Mouse (Mus musculus) kidney, adult 18-20 months (tissue): ENCODE data around the gene Gm26602.
"Not testable (repeated sequence)": the region's sequence is repeated elsewhere in the genome, so short reads cannot be mapped to it uniquely, and the experiment has no call there.

ENCODE experiments used
- DNase-seq: peaks from one replicate; pipeline ENCODE4 v3.0.0; 2021

Gm26602 gene

DNA sequence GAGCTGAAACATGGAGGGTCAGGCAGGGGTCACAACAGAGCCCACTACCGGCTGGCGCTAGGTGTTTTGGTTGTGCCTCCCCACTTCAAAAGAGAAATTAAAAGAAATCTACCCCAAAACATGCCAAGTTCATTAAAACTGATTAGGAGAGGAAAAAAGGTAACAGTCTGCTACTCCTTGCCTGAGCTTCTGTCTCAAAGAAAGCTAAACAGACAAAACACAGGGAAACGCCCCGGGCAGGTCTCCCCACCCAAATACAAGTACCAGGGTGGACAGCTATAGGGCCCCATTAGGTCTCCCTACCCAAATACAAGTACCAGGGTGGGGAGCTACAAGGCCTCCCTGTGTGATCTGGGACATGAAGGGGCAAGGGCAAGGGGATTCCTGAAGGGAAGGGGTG lies at the start of gene Gm26602:
Gene Gm26602, plus strand, starts transcription at position 301 of the 400 bp plus-strand sequence.
- no peak for DNase-seq

- DNase-seq: peak; percentile 78
Observed at GRCm38 (mm10) chr10:79861230-79862048, 49.2 kb upstream of the Gm26602 start.

DNA sequence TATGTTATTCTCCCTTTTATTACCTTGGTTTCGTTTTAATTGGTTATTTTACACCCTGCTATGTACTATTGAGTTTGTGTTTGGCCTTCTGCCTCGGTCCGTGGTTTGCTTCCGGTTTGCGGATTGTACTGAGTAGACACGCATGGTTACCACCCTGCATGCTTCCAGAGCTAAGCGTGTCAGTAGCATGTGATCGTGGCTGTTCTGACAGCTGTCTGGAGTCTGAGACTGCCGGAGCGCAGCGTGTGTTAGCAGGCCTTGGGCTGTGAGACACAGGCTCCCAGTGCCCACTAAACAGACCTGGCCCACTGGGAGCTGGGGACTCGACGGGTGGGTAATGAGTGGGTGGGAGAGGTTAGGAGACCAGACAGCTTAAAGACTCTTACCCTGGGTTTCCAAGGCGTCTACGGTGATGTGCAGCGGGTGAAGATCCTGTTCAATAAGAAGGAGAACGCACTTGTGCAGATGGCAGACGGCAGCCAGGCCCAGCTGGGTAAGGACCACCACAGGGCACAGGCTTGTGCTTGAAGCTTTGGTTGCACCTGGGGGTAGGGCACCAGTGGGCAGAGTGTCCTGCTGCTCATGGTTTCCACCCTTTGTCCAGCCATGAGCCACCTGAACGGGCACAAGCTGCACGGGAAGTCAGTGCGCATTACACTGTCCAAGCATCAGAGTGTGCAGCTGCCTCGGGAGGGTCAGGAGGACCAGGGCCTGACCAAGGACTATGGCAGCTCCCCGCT lies 48.4 kb upstream of the Gm26602 start:
- no peak for DNase-seq

GRCm38 (mm10) chr10:79862925-79863324 lies 47.7 kb upstream of the Gm26602 start:
- DNase-seq: no peak

DNA sequence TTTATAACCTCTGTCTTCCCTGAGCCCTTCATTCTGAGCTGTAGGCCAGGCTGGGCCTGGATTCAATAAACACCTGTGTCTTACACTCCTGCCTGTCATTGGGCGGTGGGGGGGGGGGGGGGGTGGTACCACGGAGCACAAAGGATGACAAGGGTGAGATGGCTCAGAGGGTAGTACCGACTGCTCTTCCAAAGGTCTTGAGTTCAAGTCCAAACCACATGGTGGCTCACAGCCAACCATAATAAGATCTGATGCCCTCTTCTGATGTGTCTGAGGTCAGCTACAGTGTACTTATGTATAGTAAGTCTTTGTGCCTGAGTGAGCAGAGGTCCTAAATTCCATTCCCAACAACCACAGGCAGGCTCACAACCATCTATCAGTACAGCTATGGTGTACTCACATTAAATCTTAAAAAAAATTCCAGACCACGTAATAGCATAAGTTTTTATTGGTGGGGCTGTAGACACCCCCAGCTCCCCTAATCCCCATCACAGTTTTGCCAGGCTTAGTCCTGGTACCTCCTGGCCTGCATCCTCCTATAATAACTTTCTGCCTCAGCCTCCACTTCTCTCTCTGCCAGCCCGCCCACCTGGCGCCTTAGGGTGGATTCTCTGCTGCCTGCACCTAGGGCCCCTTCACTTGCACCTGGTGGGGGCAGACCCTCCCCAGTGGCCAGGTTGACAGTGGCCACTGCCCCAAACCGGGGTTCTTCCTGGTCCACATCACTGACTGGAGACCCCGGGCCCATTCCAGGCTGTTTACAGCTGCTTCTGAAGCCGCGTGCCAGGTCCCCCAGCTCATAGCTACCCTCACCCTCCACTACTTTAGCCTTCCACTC lies 46.1 kb upstream of the Gm26602 start:
- DNase-seq: no peak

DNA sequence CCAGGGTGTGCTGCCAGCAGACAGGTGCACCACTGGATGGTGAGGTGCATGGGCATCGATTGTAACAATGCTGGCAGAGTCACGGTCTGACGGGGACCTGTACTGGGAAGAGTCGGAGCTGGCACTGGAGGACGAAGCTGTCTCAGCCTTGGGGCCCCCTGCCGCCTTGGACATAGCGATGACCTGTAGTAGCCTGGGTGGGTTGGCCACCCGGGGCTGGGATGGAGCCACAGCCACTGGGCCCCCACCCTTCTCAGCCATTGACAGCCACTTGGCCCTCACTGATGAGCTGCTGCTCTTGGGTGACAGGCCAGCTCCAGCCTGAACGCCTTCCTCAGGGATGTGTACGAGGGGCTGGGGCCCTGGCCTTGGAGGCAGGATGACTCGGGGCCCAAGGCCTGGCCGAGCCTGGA lies 45.5 kb upstream of the Gm26602 start:
- DNase-seq: no peak

GRCm38 (mm10) chr10:79865801-79866295 lies 44.8 kb upstream of the Gm26602 start:
- peak; percentile 72 for DNase-seq

GRCm38 (mm10) chr10:79866601-79867000 lies 44.1 kb upstream of the Gm26602 start:
- no peak for DNase-seq

- no peak for DNase-seq
Observed at GRCm38 (mm10) chr10:79871845-79872244, 38.8 kb upstream of the Gm26602 start.

DNA sequence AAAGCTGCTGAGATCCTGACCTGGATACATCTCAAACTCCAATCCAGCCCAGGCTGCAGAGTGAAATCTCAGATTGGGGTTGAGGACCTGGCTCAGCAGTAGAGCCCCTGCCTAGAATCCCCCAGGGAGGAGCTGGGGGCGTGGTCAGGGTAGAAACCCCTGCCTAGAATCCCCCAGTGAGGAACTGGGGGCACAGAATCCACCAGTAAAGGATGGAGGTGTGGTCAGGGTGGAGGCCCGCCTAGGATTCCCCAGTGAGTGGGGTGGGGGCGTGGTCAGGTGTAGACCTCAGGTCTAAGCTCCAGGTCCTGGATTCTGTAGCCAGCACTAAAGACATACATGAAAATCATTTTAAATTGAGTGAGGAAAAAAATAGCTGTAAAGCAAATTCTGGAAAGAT lies 37.8 kb upstream of the Gm26602 start:
- DNase-seq: no peak

GRCm38 (mm10) chr10:79873313-79873712 lies 37.3 kb upstream of the Gm26602 start:
- no peak for DNase-seq

GRCm38 (mm10) chr10:79873715-79874289 lies 36.9 kb upstream of the Gm26602 start:
- no peak for DNase-seq

DNA sequence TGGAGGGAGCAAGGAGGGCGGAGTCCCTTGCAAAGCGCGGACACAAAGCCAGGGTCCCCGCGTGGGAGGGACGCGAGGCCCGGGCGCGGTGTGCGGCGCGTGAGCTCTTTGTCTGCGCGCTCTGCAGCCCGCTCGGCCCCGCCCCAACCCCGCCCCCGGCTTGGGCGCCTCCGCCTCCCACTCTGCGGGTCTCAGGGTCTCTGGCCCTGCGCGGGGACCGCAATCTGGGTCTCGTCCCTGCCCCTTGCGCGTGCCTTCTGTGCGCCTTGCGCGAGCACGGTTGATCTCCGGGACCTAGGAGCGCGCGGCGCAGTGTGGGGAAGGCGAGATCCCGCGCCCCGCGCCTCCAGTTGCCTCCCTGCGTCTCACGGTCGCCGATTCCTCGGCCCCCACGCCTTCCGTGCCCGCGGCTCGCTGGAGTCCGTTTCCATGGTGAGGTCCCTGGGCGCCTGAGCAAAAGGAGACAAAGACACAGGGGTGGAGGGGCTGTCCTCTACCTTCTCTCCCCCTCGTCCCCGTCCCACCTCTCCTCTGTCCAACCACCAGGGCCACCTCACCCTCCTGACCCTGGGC lies 36.3 kb upstream of the Gm26602 start, which contains the start of the genes Prtn3 and Plppr3:
Gene Prtn3, plus strand, starts transcription at position 187 of the 573 bp plus-strand sequence.
Gene Plppr3, minus strand, starts transcription at position 345 of the 573 bp plus-strand sequence.
- DNase-seq: peak; percentile 45

GRCm38 (mm10) chr10:79877174-79877573 lies 33.5 kb upstream of the Gm26602 start:
- DNase-seq: no peak

DNA sequence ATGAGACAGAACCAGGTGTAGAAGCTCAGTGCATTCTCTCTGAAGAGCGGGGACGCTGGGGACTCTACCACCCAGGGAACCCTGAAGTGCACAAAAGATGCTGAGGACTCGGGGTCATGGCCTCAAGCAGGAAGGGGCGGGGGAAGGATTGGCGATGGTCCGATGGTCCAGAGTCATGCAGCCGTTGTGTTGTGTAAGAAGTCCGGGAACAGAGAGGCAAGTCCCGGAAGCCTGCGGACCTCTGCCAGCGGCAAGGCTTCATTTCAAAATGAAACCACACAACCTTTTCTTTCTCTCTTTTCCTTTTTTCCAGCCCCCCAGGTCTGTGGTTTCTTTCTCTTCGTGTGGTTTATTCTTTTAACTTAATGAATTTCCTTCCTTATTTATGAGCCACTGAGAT lies 32.9 kb upstream of the Gm26602 start:
- peak; percentile 52 for DNase-seq

GRCm38 (mm10) chr10:79879527-79879926 lies 31.1 kb upstream of the Gm26602 start:
- no peak for DNase-seq

DNA sequence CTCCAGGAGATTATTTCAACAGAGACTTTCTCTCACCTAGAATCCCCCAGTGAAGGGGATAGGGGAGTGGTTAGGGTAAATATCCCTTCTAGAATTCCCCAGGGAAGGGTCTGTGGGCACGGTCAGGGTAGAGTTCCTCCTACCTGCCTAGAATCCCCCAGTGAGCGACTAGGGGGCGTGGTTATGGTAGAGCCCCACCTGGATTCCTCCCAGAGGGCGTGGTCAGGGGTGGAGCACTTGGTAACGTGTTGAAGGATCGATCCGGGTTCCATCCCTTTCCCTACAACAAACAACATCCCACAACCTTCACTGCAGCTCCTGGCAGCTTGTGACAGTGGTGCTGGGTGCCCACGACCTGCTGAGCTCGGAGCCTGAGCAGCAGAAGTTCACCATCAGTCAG lies 29.9 kb upstream of the Gm26602 start:
- DNase-seq: no peak

DNA sequence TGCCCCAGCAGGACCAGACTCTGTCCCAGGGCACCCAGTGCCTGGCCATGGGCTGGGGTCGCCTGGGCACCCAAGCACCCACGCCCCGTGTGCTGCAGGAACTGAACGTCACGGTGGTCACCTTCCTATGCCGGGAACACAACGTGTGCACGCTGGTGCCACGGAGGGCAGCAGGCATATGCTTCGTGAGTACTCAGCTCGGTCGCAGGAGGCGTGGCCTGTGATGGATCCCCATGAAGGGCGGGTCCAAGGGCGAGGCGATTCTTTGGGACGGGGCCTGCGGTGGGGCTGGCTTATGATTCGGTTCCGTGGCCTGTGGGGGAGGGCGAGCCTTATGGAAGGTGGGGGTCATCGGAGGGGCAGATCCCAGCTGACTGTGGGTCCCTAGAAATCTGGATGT lies 28.7 kb upstream of the Gm26602 start:
- DNase-seq: no peak

DNA sequence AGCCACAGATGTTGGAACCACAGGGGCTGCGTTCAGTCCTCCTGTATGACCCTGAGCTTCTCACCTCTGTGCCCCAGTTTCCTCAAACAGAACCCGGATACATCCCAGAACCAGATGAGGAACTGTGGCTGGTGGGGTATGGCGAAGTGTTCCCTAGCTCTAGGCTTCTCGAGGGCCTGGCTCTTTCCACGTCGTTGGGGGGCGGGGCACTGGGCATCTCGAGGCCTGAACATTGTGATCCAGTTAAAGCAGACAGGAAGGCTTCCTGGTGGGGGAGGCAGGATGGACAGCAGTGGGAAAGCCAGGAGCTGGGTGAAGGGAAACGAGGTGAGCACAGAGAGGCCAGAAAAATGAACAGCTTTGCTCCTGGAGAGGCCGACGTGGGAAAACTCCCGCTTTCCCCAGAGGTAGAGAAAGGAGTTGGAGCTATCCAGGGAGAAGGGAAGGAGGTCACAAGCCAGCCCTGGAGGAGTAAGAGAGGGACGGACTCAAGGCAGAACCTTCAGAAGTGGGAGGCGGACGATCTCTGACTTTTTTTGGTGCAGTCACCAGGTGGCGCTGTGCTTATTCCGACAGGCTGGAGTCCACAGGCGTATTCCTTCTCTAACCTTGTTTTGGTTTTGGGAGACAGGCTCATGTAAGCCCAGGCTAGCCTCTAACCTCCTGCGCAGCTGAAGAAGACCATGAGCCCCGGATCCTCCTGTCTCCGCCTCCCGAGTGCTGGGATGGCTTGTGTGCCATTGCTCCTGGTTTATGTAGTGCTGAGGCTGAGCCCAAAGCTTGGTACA lies 27.2 kb upstream of the Gm26602 start:
- DNase-seq: peak; percentile 89

- peak; percentile 85 for DNase-seq
Observed at GRCm38 (mm10) chr10:79884446-79884845, 26.2 kb upstream of the Gm26602 start.

GRCm38 (mm10) chr10:79884938-79885337 lies 25.7 kb upstream of the Gm26602 start:
- not testable (repeated sequence) for DNase-seq
